Mouse (Mus musculus) T-cell, adult 2 months (primary cell): ENCODE results near the gene Hist1h2bg.

Experiments
- DNase-seq: peaks from one replicate; pipeline ENCODE4 v3.0.0; 2022; ENCODE audit warnings: low spot score

The Hist1h2bg gene

DNA sequence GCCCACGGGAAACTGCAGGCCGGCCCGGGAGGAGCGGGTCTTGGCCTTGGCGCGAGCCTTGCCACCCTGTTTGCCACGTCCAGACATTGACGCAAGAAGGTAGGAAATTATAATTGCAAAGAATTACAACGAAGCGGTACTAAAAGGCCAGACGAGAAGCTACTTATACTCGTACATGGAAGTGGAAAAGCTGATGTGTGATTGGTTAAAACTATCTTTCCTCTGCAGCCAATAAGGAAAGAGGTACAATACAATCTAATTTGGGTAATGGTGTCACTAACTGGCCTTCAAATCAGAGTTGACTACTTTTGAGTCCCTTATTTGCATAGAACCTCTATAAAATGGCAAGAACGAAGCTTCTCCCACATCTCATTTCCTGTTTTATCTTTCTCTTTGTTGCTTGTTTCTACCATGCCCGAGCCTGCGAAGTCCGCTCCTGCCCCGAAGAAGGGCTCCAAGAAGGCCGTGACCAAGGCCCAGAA lies at the start of gene Hist1h2bg, which contains the start of gene Hist1h2ae:
TSS of gene Hist1h2bg (plus strand) at position 375 of the 482 bp plus-strand sequence.
TSS of gene Hist1h2ae (minus strand) at position 199 of the 482 bp plus-strand sequence.
- DNase-seq = peak; percentile 68

GRCm38 (mm10) chr13:23521703-23522102 lies 49.5 kb upstream of the Hist1h2bg start:
- peak; percentile 84 for DNase-seq

DNA sequence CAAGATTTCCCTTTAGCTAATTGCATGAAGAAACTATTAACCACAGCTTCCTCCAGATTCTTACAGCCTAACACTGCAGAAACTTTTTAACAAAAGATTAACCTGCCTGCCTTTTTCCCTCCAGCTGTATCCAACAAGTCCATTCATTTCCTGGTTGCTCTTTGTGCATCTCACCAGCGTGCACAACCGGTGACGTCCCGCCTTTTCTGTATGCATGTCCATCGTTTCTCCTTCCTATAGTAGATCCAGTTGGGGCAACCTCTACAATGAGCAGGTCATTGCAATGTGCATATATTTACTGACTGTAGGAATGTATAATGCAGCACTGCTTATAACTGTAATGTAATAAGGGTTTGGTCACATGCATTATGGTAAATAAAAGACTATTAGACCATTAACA lies 47.2 kb upstream of the Hist1h2bg start:
- no peak for DNase-seq

DNA sequence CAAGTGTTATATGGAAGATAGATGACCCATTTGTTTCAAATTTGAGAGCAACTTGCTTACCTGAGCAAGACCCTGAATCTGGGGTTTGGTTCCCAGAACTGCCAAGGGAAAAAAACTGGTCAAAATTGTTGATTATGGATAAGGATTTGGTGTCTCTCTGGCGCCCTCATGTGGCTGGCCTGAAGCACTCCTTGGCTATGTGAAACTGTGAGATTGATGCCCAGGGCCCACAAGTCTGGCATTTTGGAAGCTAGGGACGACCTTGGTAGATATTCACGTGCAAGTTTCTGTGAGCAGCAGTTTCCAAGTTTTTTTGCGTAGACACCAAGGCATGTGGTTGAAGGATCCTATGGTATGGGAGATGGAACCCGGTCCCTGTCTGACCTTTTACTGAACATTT lies 46.5 kb upstream of the Hist1h2bg start:
- peak; percentile 72 for DNase-seq

- DNase-seq = no peak
Measured at GRCm38 (mm10) chr13:23525901-23526300, 45.3 kb upstream of the Hist1h2bg start.

DNA sequence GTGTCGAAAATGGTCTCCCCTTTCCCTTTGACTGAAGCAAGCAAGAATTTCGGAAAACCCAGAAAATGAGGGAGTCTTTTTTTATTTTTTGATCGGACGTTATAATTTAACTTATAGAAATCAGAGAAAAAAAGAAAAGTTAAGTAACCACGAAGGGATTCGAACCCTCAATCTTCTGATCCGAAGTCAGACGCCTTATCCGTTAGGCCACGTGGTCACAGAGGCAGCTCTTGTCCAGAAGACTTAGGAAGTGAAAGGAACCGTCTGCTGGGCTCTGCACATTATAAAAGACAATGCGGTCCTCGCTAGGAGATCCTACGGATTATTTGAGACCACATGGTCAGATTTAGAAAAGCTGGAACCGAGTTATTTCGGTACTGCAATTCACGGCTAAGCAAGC lies 44.9 kb upstream of the Hist1h2bg start:
- peak; percentile 86 for DNase-seq

DNA sequence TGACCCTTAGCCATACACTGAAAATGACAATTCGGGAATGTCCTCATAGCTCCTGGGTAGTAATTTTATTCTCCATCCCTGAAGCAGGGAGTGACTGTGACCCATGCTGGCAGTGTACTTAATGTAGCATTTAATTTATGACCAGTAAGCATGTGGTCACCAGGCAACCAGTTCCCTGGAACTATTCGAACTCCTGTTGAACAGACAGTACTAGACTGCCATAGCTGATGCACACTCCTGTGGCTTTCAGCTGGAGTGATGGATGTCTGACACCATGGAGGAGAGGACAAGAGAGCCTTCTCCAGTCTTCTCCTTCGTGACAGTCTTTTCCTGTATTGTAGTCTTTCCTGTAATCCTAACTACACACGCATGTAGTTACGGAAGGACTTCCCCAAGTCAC lies 42.2 kb upstream of the Hist1h2bg start:
- no peak for DNase-seq

GRCm38 (mm10) chr13:23529480-23530165 lies 41.6 kb upstream of the Hist1h2bg start:
- no peak for DNase-seq

DNA sequence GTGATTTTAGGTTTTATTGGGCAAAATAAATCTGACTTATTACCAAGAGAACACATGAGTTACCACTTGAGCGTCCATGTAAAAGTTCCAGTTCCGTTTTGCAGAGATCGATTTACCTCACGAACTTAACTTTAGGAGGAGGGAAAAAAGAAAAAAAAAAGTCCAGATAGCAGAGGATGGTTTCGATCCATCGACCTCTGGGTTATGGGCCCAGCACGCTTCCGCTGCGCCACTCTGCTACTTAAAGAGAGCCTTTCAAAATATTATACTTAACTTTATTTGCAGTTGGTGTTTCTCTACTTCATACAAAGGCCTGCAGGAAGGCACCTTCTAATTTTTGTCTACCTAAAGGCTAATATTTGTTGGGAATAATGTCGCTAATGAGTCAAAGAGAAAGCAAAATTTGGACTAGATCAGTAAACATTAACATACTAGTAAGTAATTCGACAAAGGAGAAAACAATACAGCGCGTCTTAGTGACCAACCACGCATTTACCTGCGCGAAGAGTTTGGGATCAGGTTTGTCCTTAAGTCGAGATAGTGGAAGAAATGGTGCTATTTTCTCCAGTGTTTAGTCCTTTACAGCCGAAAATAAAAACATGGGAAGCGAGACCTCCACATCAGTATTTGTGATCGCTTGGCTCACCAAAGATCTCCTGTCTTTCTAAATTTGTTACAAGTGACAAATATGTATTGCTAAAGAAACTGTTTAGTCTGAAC lies 40.9 kb upstream of the Hist1h2bg start:
- peak; percentile 77 for DNase-seq

DNA sequence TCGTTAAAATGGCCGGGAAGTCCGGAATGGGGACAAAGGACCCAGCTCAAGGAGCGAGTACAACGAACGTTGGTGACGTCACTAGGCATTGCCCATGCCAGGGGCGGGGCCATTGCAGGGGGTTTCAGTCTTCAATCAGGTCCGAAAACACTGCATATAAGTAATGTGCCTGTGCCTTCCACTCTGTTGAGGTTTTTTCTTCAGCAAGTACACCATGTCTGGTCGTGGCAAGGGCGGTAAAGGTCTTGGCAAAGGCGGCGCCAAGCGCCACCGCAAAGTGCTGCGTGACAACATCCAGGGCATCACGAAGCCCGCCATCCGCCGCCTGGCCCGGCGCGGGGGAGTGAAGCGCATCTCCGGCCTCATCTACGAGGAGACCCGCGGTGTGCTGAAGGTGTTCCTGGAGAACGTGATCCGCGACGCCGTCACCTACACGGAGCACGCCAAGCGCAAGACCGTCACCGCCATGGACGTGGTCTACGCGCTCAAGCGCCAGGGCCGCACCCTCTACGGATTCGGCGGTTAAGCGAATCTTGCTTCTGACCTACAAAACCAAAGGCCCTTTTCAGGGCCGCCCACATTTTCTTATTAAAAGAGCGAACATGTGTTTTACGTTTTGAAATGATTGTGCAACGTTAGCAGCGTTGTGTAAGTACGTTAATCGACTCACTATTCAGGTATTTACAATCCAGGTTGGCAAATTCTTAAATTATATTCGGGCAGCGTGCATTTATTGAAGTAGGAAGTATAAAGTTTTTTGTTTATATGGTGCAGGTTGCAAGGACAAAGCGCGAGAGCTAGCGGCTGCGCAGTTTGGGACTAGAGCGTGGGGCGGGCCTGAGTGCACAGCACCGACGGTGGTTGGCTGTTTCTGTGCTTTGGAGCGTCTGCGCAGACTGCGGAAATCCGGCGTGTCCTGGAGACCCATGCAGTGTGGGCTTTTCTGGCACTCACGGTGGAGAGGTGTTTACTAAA lies 40.0 kb upstream of the Hist1h2bg start, which contains the start of gene Hist1h4h:
TSS of gene Hist1h4h (plus strand) at position 150 of the 975 bp plus-strand sequence.
- peak; percentile 94 for DNase-seq

DNA sequence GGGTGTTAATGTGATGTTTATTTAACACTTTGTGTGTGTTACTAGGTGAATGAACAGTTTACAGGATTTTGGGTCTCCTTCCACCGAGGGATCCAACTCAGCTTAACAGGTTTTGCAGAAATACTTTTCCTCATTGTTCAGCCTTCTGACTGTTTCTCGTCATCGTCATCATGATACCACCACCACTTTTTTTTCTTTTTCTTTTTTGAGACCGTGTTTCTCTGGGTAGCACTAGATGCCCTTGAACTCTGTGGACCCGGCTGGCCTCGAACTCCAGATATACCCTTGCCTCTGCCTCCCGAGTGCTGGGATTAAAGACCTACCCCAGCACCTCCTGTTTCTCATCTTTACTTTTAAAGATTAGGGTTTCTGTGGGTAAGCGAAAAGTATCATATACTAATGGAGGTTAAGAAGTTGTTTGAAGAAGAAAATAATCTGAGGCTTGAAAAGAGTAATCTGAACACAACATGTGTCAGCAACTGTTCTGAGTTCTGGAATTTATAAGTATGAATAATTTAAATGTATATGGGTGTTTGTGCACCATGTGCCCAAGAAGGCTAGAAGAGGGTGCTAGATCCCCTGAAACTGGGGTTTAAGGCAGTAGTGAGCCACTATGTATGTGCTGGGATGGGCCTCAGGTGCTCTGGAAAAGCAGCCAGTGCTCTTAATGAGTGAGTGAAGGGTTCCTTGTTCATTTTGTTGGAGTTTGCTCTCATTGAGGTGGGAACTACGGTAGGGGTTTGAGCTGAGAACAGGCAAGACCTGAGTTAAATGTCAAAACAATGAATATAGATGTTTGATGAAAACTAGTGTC lies 38.7 kb upstream of the Hist1h2bg start:
- DNase-seq = no peak

DNA sequence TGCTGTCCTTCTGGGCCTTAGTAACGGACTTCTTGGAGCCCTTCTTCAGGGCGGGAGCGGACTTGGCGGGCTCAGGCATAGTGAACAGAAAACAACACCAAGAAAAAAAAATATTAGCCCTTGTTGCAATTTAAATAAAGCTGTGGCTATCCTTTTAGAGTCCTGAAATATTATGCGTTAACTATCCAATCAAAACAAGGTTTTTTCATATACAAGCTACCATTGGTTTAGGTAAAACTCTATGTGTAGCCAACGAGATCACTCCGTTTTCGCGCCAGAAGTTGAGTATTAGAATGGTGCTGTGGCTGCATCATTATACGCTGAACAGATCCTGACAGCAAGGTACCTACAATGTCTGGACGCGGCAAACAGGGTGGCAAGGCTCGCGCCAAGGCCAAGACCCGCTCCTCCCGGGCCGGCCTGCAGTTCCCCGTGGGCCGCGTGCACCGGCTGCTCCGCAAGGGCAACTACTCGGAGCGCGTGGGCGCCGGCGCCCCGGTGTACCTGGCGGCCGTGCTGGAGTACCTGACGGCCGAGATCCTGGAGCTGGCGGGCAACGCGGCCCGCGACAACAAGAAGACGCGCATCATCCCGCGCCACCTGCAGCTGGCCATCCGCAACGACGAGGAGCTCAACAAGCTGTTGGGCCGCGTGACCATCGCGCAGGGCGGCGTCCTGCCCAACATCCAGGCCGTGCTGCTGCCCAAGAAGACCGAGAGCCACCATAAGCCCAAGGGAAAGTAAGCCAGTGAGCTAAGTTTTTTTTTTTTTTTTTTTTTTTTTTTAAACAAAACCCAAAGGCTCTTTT lies 37.4 kb upstream of the Hist1h2bg start, which contains the start of gene Hist1h2af:
TSS of gene Hist1h2af (plus strand) at position 347 of the 808 bp plus-strand sequence.
- peak; percentile 50 for DNase-seq

- no peak for DNase-seq
Measured at GRCm38 (mm10) chr13:23534368-23535131, 36.6 kb upstream of the Hist1h2bg start.

DNA sequence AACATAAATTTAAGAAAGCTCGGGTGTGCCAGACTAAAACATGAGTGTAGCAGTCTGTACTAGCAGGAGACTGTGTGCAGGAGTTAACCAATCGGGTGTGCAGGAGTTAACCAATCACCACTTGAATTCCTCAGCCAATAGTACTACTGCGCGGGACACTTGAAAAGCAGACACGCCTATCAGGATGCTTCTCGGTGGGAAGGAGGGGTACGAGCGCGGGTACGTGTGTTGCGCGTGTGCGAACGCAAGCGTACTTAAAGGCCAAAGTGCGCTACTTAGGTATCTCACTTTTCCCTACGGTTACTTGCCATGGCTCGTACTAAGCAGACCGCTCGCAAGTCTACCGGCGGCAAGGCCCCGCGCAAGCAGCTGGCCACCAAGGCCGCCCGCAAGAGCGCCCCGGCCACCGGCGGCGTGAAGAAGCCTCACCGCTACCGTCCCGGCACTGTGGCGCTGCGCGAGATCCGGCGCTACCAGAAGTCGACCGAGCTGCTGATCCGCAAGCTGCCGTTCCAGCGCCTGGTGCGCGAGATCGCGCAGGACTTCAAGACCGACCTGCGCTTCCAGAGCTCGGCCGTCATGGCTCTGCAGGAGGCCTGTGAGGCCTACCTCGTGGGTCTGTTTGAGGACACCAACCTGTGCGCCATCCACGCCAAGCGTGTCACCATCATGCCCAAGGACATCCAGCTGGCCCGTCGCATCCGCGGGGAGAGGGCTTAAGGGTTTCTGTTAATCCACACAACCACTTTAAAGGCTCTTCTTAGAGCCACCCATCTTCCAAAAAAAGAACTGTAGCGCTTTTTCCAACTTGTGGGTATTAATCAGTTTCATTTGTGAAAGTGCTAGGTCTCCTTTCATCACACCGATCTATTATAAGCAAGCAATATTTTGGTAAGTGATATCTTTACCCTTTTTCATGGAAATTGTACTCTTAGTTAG lies 35.8 kb upstream of the Hist1h2bg start, which contains the start of gene Hist1h3g:
TSS of gene Hist1h3g (plus strand) at position 286 of the 939 bp plus-strand sequence.
- peak; percentile 85 for DNase-seq

GRCm38 (mm10) chr13:23536076-23536822 lies 34.9 kb upstream of the Hist1h2bg start:
- DNase-seq = no peak

DNA sequence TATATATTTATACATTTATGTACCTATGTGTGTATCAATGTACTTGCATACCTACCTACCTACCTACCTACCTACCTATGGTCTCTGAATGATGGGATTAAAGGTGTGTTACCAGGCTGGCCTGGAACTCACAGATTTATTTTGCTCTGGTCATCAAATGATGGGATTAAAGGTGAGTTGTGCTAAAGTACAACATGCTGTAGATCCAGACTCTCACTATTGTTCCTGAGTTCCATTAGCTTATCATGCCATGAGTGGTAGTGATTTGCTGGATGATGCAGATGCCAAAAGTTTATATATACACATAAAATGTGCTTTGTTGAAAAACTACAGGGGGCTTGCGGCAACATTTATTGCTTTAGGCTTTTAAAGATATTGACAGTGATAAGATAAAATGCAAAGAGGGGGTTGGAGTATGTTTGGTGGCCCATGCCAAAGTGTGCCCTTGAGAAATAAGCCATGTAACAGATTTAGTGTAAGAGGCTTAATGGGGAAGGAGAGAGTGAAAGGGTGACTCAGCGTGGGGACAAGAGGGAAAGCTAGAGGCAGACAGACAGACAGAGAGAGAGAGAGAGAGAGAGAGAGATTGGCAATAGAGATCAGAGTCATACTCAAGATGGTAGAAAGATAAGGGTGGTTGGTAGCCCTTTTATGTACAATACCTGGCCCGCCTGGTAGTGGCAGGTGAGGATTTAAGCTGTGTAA lies 34.0 kb upstream of the Hist1h2bg start:
- DNase-seq = no peak

DNA sequence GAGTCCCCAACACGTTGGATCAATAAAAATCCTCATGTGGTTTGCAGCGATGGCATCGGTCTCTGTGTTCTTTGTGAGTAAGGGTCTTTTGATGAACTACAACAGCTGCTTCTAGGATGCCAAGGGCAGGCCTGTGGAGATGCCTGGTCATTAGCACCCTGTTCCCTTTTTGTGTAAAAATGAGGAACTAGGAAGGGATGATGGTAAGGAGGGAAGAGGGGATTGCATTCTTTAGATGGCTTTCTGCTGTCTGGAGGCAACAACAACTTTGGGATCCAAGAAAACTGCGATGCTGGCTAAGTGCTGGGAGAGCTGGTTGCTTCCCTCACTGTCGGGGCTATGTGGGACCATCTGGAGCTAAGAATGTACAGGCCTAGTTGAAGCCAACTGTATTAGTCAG lies 32.9 kb upstream of the Hist1h2bg start:
- no peak for DNase-seq
